Mouse (Mus musculus): ENCODE results near the gene Nxnl1.

The Nxnl1 gene

GRCm38 (mm10) chr8:71566501-71566900 lies at the start of gene Nxnl1:
TSS of gene Nxnl1 (minus strand) at chr8:71566601.
- no peak for DNase-seq (ENCODE audit: low spot score)

GRCm38 (mm10) chr8:71613418-71613817 lies 47.0 kb upstream of the Nxnl1 start:
- no peak for DNase-seq (ENCODE audit: low spot score)

DNA sequence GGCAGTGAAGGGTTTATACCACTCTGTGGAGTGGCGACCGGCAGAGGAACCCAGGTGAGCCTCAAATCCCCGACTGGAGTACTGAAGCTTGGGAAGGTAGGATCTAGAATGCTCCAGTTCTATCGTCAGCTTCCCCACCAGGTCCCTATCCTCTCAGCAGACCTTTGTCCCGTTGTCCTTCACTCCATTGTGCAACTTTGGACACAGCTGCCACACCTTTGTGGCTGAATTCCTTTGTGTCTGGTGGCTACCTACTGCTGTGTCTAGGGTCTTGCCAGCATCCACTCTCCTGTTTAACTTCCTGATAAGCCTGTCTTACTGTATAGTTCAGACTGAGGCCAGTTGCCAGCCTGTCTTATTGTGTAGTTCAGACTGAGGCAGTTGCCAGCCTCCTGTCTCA lies 45.7 kb upstream of the Nxnl1 start:
- DNase-seq (ENCODE audit: low spot score) = no peak

DNA sequence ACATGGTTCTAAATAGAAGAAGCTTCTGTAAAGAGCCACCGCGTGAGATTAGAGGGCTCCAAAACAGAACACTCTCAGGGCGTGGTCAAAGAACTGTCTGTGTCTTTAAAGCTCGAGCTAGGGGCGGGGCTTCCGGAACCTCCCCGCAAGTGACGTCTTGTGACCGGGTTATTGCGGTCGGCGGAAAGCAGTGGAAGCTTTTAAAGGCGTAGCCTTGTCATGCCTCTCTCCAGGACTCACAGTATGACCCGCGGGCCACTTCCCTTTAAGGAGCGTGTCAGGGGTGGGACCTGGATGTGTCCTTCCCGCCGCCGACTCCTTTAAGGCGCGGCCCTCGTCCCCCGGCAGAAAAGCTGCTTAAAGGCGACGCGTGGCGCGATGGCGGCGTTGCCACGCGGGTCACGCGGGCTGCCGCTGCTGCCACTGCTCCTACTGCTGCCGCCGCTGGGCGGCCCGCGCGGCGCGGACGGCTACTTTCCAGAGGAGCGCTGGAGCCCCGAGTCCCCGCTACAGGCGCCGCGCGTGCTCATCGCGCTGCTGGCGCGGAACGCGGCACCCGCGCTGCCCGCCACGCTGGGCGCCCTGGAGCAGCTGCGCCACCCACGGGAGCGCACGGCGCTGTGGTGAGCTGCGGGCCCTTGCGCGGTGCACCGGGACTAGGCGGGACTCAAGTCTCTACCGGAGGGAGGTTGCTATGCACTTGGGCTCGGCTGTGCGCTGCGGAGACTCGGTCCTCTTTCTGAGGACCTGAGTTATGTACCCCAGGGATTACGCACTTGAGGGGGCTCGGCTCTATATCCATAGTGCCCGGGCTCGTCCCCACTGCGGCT lies 44.6 kb upstream of the Nxnl1 start, which contains the start of gene Colgalt1:
TSS of gene Colgalt1 (plus strand) at position 177 of the 830 bp plus-strand sequence.
- DNase-seq (ENCODE audit: low spot score) = peak; percentile 90

GRCm38 (mm10) chr8:71604021-71604420 lies 37.6 kb upstream of the Nxnl1 start:
- DNase-seq (ENCODE audit: low spot score) = no peak

- peak; percentile 61 for DNase-seq (ENCODE audit: low spot score)
Measured at GRCm38 (mm10) chr8:71602666-71603334, 36.4 kb upstream of the Nxnl1 start.

- no peak for DNase-seq (ENCODE audit: low spot score)
Measured at GRCm38 (mm10) chr8:71601939-71602665, 35.7 kb upstream of the Nxnl1 start.

- no peak for DNase-seq (ENCODE audit: low spot score)
Measured at GRCm38 (mm10) chr8:71598841-71599240, 32.4 kb upstream of the Nxnl1 start.

GRCm38 (mm10) chr8:71598375-71598774 lies 32.0 kb upstream of the Nxnl1 start:
- DNase-seq (ENCODE audit: low spot score) = no peak

- no peak for DNase-seq (ENCODE audit: low spot score)
Measured at GRCm38 (mm10) chr8:71597451-71597850, 31.1 kb upstream of the Nxnl1 start, which contains the start of gene Fam129c. TSS of gene Fam129c (plus strand) at chr8:71597648.

DNA sequence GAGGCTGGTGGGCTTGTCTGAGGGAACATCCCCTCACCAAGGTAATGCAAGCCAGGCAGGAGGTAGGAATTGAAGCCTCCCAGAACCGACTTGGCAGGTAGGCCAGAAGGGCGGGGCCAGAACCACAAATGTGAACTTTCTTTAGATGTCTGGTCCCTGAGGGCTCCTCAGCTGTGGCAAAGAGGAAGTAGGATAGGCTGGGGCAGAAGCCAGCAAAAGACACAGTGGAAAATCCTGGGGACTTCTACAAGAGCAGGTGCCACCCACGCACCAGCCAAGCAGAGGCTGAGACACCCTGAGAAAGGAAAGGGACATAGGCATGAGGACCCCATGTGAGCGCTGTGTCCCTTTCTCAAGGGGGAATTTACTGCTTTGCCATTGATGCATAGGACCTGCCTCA lies 30.4 kb upstream of the Nxnl1 start:
- DNase-seq (ENCODE audit: low spot score) = no peak

GRCm38 (mm10) chr8:71596384-71596783 lies 30.0 kb upstream of the Nxnl1 start:
- DNase-seq (ENCODE audit: low spot score) = no peak

GRCm38 (mm10) chr8:71595862-71596261 lies 29.5 kb upstream of the Nxnl1 start:
- DNase-seq (ENCODE audit: low spot score) = peak; percentile 89

- DNase-seq (ENCODE audit: low spot score) = no peak
Measured at GRCm38 (mm10) chr8:71594324-71594722, 27.9 kb upstream of the Nxnl1 start.

DNA sequence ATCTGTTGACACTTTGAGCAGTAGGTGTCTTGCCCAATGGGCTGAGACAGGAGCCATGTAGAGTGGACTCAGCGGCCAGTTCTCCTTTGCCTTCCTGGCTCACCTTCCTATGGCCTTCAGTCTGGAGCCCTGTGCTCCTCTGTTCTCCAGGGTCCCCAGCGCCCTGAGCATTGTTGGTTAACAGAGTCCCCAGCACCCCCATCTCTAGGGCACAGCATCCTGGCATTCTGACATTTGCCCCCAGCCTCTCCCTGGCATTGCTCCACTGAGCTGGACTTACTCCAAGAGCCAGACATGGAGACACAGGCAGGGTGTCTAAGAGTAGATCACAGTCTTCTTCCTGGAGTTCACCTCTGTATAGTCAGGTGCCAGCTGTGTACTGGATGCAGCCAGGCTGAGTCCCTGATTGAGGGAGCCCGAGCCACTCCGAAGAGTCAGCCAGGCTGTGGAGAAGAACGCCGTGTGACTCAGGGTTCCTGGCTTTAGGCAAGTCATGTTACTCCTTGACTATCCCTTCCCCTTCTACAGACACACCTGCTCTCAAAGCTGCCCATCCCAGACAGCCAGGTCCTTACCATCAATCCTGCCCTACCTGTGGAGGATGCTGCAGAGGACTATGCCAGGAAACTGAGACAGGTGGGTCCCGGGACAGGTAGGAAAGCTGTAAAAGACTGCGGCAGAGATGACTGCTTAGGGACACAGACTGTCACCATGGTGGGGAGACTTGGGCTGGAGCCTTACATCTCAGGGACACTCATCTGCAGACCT lies 27.3 kb upstream of the Nxnl1 start:
- DNase-seq (ENCODE audit: low spot score) = no peak

DNA sequence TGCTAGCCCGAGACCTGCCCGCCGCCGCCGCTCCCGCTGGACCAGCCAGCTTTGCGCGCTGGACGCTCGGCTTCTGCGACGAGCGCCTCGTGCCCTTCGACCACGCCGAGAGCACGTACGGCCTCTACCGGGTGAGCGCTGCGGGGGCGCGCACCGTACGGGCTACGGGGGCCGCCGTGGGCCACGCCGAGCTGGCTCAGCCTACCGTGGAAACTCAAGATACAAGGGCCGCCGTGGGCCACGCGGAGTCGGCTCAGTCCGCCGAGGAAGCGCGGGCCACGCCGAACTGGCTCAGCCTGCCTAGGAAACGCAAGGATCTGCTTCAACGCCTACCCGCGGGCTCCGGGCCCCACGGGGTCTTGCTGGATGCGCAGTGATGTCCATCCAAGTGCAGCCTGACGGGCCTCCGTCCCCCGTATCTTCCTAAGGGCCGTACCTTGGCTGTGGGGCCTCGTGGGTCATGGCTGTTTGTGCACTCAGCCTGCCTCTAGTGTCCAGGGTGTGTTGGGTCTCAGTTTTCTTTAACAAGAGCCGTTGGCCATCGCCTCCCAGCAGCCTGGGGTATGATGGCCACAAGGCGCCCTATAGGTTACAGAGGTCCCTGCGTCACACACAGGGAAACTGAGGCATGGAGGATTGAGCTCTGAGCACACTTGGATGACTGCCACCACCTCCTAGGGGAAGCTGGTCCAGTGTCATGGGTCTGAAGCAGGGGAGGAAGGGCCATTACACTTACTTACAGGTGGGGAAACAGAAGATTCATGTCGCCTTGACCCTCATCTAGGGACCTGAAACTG lies 26.2 kb upstream of the Nxnl1 start:
- DNase-seq (ENCODE audit: low spot score) = peak; percentile 69

DNA sequence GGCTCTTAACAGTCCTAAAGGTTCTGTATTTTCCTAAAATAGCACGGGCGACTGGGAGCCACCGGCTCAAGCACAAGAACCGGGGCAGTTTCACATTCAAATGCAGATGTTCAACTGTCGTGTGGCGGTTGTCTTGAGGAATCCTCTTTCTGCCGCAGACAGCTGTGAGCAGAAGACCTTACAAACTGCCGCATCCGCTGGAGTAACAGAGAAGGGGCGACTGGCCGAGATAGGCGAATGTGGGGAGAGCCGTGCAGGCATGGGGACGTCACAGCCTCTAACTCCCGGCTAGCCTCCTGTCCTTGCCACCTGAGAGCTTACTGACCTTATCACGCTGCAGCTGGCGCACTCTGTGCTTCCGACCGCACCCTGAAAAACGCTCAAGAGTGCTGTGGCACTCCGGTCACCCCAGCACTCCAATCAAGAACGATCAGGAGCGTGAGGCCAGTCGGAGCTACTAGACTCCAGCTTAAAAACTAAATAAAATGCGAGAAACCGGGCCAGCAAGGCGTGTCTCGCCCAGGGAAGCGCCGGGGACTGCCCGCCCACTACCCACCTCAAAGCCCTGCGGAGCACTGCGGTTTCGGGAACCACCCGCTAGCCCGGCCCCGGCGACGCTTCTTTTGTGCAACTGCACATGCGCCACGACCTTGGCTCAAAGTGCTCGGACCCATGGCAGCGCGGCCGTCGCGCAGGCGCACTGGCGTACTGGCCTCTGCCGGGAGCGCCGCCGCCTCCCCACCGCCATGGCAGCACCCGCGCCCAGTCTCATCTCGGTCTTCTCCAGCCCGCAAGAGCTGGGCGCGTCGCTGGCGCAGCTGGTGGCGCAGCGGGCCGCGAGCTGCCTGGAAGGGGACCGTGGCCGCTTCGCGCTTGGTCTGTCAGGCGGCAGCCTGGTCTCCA lies 25.3 kb upstream of the Nxnl1 start, which contains the start of gene Pgls:
TSS of gene Pgls (plus strand) at position 706 of the 903 bp plus-strand sequence.
- DNase-seq (ENCODE audit: low spot score) = peak; percentile 90

DNA sequence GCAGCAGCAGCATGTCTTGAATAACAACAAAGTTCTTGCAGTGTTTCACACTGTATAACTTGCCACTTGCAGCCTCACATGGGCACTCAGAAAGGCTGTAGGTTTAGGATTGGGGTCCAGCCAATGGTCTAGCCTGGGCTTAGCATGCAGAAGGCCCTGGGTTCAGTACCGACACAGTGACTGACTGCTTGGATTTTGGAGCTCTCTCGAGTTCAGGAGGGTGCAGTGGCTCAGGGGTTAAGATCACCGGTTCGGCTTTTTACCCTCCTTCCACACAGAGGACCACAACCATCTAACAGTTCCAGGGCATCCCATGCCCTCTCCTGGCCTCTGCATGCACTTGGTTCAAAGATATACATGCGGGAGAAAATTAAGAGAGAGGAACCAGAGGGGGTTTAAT lies 24.6 kb upstream of the Nxnl1 start:
- DNase-seq (ENCODE audit: low spot score) = no peak

- no peak for DNase-seq (ENCODE audit: low spot score)
Measured at GRCm38 (mm10) chr8:71588762-71589161, 22.4 kb upstream of the Nxnl1 start.

GRCm38 (mm10) chr8:71586891-71587290 lies 20.5 kb upstream of the Nxnl1 start:
- no peak for DNase-seq (ENCODE audit: low spot score)

Measured in ovary, postnatal 14 days (tissue).